In genomic region chr8:118380058-118380457, GRCm38 (mm10) we compare ENCODE assay signal across 15 mouse cellular contexts.
DNase-seq lines count a peak whose midpoint lies in the region; ATAC-seq and TF ChIP-seq lines count a peak whose summit lies in the region.
"Had no signal": no experiment of that assay in that cellular context is flagged by ENCODE, and none has a peak within 500 bp of the region (broad histone marks: within the 10 kb centered on the region; RNA-seq: fewer than 3 reads in every experiment).

No protein-coding gene starts in this region.

- no peaks in the 10 kb centered on the region for H3K36me3 ChIP-seq in heart, embryonic 12.5 days
- H3K36me3 ChIP-seq in forebrain, embryonic 10.5 days (replicated peaks) = no peaks in the 10 kb centered on the region
- H3K36me3 ChIP-seq in forebrain, postnatal 0 days (ENCODE audit: insufficient read depth) = no peaks in the 10 kb centered on the region
- no peaks in the 10 kb centered on the region for H3K36me3 ChIP-seq in midbrain, embryonic 13.5 days
- H3K36me3 ChIP-seq: intestine, embryonic 15.5 days; liver, embryonic 13.5 days had no signal

- peaks cover 53% of the 10 kb centered on the region for H3K4me1 ChIP-seq in heart, embryonic 12.5 days (replicated peaks)
- H3K4me1 ChIP-seq in forebrain, embryonic 10.5 days = peaks cover 19% of the 10 kb centered on the region
- 0 out of 2 replicates have a peak, but pooled peaks cover 6% of the 10 kb centered on the region for H3K4me1 ChIP-seq in forebrain, postnatal 0 days (ENCODE audit: insufficient read depth)
- peaks cover 29% of the 10 kb centered on the region for H3K4me1 ChIP-seq in midbrain, embryonic 13.5 days (replicated peaks)
- H3K4me1 ChIP-seq: intestine, embryonic 15.5 days; liver, embryonic 13.5 days had no signal

- peak overlapping the region; percentile 89 for H3K27ac ChIP-seq in heart, embryonic 12.5 days (ENCODE audit: poor library complexity, severe bottlenecking)
- H3K27ac ChIP-seq in forebrain, embryonic 10.5 days = peak overlapping the region; percentile 20; the same call in 1 of the 2 replicates
- H3K27ac ChIP-seq in forebrain, postnatal 0 days (ENCODE audit: low read depth, low read length) = 0 out of 2 replicates have a peak overlapping the region, but pooled peaks have one; percentile 21
- peak overlapping the region; percentile 65 for H3K27ac ChIP-seq in midbrain, embryonic 13.5 days
- H3K27ac ChIP-seq: intestine, embryonic 15.5 days; liver, embryonic 13.5 days had no signal

- no peak for ATAC-seq in heart, embryonic 12.5 days (ENCODE audit: insufficient number of reproducible peaks, low FRiP score)
- ATAC-seq in forebrain, postnatal 0 days = peak; percentile 30
- ATAC-seq in midbrain, embryonic 13.5 days = peak; percentile 63
- ATAC-seq: intestine, embryonic 15.5 days had no signal

- H3K4me3 ChIP-seq in heart, embryonic 12.5 days = no peak overlapping the region
- H3K4me3 ChIP-seq in forebrain, embryonic 10.5 days = no peak overlapping the region
- H3K4me3 ChIP-seq in forebrain, postnatal 0 days (ENCODE audit: low read depth, low read length) = no peak overlapping the region
- no peak overlapping the region for H3K4me3 ChIP-seq in midbrain, embryonic 13.5 days (replicated peaks)
- H3K4me3 ChIP-seq: erythroblast, embryonic 14.5 days; intestine, embryonic 15.5 days; liver, embryonic 13.5 days had no signal

- DNase-seq in heart, postnatal 25 days (ENCODE audit: low spot score) = no peak
- no peak for DNase-seq in forebrain, embryonic 10.5 days (ENCODE audit: extremely low spot score, low spot score)
- no peak for DNase-seq in forebrain, postnatal 0 days
- DNase-seq in testis, postnatal 14 days (ENCODE audit: low spot score) = no peak
- no peak for DNase-seq in frontal cortex, postnatal 14 days (ENCODE audit: low spot score in 2 of 2)
- no peak for DNase-seq in cerebellum, adult 11-12 months
- DNase-seq: embryo, embryonic 11 days; gastrocnemius, postnatal 10 days; liver, embryonic 13.5 days; lung, postnatal 10 days; thymus, postnatal 25 days had no signal

- intact Hi-C loops in heart, postnatal 25 days (cut with DNase I) = no loop called here

- TF ChIP-seq CTCF in forebrain, postnatal 0 days (IDR thresholded peaks at IDR 0.05; ENCODE audit: low read depth) = no peak

- H3K9me3 ChIP-seq in heart, embryonic 12.5 days (replicated peaks) = no peaks in the 10 kb centered on the region
- no peaks in the 10 kb centered on the region for H3K9me3 ChIP-seq in forebrain, embryonic 10.5 days
- no peaks in the 10 kb centered on the region for H3K9me3 ChIP-seq in forebrain, postnatal 0 days (ENCODE audit: low read length)
- no peaks in the 10 kb centered on the region for H3K9me3 ChIP-seq in midbrain, embryonic 13.5 days
- H3K9me3 ChIP-seq: intestine, embryonic 15.5 days had no signal

- H3K4me2 ChIP-seq in heart, embryonic 12.5 days = 0 out of 2 replicates have a peak overlapping the region, but pooled peaks have one; percentile 1
- no peak overlapping the region for H3K4me2 ChIP-seq in forebrain, postnatal 0 days (ENCODE audit: low read depth)
- no peak overlapping the region for H3K4me2 ChIP-seq in midbrain, embryonic 13.5 days (replicated peaks)
- H3K4me2 ChIP-seq: intestine, embryonic 15.5 days; liver, embryonic 13.5 days had no signal

- H3K27me3 ChIP-seq in heart, embryonic 12.5 days (replicated peaks) = no peaks in the 10 kb centered on the region
- no peaks in the 10 kb centered on the region for H3K27me3 ChIP-seq in forebrain, embryonic 10.5 days (ENCODE audit: poor library complexity, severe bottlenecking)
- H3K27me3 ChIP-seq in forebrain, postnatal 0 days (ENCODE audit: insufficient read depth, low read length) = no peaks in the 10 kb centered on the region
- H3K27me3 ChIP-seq in midbrain, embryonic 13.5 days = no peaks in the 10 kb centered on the region
- H3K27me3 ChIP-seq: intestine, embryonic 15.5 days; liver, embryonic 13.5 days had no signal

- 50% methylated on average over 8 of the region's 8 CpGs for WGBS in heart, embryonic 12.5 days
- WGBS in forebrain, embryonic 10.5 days = 75% methylated on average over 8 of the region's 8 CpGs
- WGBS in forebrain, postnatal 0 days = 39% methylated on average over 8 of the region's 8 CpGs
- WGBS in midbrain, embryonic 13.5 days = 59% methylated on average over 8 of the region's 8 CpGs

- H3K9ac ChIP-seq in heart, embryonic 12.5 days = no peak overlapping the region
- no peak overlapping the region for H3K9ac ChIP-seq in forebrain, postnatal 0 days
- H3K9ac ChIP-seq in midbrain, embryonic 13.5 days (replicated peaks) = no peak overlapping the region
- H3K9ac ChIP-seq: intestine, embryonic 15.5 days; liver, embryonic 13.5 days had no signal

Comparison
In these comparisons a context has a peak if more than half of its experiments do, and no peak if none do; other contexts are left out.
1. H3K27ac ChIP-seq: peak in every context shown above with its lines; median percentile 89 in heart, embryonic 12.5 days; 65 in midbrain, embryonic 13.5 days; 21 in forebrain, postnatal 0 days; 20 in forebrain, embryonic 10.5 days.